Mouse (Mus musculus): ENCODE measurements around the gene Gpx2.
"Not testable (repeated sequence)": the region's sequence is repeated elsewhere in the genome, so short reads cannot be mapped to it uniquely, and the experiment has no call there.

The Gpx2 gene

DNA sequence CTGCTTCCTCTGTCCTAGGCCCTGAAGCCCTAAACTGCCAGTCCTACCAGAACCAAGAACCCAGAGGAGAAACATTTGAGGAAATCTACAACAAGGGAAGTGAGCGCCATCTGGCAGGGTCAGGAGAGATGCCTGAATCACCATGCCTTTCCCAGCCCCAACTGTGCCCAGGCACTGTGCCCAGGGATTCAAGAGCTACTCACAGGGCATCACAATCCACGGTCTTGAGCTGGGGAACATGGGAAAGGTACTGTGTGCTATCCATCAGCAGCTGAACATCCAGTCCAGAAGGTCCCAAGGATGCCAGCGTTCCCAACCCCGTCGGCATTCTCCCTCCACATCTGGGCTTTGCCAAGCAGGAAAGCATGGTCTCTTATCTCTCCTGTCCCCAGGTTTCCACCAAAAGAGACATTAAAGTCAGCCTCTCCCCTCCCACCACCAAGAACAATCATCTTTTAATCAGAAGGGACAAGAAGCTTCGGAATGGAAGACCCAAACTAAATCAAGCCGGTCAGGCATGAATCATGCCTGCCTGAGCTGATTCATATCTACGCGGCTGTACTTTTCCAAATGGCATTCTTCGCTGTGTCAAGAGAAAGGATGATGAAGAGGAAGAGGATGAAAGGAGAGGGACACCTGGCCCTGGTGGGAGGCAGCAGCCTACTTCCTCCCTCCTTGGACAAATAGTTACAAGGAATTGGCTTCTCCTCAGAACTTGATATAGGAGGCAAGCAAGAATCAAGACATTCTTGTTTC, 9.9 kb upstream of the Gpx2 start:
- DNase-seq (ENCODE audit: low spot score) = no peak

DNA sequence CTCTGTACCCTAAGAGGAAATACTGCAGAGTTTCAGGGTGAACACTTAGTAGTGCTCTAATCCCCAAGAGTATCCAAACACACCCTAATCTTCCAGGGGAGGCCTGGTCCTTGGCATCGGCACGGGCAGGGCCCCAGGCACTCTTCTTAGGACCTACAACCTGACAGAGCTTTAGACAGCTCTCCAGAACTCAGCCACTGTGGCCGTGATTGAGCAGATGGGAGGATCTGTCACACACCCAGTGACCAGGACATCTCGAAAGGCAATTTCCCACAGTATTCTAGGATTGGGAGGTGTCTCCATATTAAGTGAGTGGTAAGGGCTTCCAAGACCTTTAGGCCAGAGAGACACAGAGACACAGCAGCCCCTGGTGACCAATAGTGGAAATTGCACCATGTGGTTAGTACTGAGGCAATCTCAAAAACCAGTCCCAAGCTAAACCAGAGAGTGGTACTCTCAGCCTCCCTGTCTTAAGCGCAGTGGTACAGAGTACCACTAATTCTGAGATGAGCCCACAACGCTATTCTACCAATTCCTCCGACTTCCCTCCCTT, 8.4 kb upstream of the Gpx2 start:
- DNase-seq (ENCODE audit: low spot score) = peak; percentile 77

DNA sequence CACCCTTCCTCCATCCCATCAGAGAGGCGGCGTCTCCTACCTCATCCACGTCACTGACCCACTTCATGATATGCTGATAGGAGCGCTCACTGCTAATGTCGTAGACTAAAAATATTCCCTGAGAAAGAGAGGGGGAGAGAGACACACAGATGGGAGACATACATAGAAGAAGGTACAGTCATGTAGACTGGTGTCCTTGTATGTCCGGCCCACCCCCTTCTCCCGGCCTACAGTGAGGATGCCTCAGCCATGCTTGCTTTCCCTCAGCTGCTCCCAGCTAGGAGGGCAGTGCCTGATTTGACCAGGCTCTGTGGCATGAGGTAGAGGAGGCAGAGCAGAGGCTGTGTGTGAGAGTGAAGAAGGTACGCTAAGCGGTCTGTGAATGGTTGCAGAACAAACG, 7.7 kb upstream of the Gpx2 start:
- no peak for DNase-seq (ENCODE audit: low spot score)

DNA sequence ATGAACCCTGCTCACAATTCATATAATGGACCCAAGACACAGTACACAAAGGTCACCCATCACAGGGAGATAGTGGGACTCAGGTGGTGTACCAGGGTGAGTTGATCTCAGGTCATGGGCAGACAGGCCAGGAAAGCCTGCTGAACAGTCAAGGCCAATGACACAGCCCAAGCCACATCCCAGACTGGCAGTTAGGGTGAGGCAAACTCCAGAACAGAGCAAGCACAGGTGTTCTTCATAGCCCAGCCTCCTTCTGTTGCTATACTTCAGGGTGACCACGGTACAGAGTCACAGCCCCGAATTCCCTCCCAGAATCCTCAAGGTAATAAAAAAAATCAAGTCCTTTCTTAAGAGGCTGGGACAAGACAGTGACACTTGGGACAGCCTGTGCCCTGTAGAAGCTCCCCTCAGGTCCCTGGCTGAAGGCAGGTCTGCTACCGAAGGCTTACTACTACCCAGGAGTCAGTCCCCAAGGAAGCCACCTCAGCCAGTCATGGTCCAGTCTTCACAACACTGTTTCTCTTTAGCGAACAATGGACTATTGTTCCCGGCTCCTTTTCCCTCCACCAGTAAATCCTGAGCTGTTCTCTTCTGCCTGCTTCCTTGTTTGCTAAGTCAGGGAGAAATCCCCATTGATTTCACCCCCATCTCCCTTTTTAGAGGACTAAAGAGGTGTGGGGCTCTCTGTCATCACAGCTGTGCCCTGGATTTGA, 2.8 kb upstream of the Gpx2 start:
- DNase-seq (ENCODE audit: low spot score) = no peak

DNA sequence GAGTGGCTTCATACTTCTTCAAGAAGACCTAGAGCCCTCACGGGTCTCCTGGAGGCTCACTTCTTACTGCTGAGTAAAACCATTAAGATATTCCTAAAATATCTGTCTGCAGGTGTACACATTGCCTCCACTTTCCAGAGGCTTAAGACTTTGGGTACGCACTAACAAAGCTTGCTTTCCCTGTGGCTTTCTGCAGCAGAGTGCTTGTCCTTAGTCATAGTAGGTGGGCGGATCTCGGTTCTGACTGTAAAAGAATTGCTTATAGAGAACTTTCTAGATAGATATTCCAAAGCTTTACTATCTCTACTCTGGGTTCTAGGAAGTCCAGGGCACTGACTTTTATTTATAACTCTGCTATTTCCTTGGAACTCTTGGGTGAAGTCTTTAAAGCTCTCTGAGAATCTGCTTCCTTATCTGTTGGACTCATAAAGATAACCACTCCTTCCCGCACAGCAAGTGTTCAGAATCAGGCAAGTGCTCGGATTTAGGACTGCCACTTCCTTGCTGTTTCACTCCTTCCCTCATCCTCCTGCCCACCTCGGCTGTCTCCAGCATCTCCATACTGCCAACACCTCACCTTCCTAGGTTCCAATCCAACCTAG, 1.7 kb upstream of the Gpx2 start:
- DNase-seq (ENCODE audit: low spot score) = no peak

DNA sequence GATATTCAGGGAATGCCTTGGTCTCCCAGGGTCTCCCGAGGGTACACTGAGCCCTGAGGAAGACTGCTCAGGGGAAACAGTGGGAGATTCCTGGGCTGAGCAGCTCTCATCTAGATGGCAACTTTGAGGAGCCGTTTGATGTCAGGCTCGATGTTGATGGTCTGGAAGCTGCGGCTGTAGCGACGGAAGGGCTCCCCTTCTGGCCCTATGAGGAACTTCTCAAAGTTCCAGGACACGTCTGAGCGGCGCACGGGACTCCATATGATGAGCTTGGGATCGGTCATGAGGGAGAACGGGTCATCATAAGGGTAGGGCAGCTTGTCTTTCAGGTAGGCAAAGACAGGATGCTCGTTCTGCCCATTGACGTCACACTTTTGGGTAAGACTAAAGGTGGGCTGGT, 2.8 kb downstream of the Gpx2 start:
- DNase-seq (ENCODE audit: low spot score) = not testable (repeated sequence)

DNA sequence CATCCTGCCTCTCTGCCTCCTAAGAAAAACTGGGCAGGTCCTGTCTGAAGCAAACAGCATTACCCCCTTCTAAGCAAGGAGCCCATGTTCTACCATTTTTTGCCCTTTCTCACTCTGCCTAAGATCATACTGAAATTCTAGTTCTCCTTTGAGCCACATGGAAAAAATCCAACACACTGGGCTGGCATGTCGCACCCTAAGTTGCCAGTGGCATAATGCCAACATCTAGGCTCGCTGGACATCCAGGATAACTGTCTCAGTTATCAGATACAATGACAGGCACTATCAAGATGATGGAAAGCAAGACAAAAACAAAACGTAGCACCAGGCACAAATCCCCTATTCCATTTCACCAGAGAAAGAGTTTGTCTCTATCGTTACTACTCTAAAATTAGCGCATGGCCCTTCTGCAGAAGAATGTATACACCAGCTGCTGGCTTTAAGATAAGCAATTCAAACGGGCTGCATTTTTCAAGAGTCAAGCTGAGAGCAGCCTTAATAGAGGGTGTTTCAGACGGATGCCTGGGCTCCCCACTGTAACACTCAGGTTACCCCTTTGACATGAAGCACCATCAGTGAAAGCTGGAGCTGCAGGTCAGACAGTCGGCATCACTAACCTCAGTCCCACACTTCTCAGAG, 4.8 kb downstream of the Gpx2 start:
- DNase-seq (ENCODE audit: low spot score) = no peak

DNA sequence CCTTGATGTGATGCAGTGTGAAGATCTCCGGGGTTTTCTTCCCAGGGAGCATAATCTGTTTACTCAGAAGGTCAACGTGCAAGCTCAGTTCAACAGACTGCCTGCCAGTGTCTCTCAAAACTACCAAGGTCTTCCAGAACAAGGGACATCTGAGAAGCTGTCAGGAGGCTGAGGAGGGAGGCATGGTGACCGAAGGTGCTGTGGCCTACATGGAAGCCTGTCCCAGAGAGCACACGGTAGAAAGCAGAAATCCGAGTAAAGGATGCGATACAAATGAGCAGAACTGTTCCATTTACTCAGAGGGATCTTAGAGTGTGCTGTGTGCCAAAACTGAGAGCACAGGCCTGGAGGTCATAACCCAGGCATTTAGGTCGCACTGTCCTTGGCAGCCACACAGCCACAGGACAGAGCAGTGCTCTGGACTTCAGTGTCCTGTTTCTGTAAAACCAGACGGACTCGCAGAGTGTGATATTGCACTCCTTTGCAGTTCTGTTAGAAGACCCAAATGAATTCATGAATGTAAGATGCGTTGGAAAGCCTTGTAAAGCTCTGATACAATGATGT, 11.2 kb downstream of the Gpx2 start:
- DNase-seq (ENCODE audit: low spot score) = no peak

DNA sequence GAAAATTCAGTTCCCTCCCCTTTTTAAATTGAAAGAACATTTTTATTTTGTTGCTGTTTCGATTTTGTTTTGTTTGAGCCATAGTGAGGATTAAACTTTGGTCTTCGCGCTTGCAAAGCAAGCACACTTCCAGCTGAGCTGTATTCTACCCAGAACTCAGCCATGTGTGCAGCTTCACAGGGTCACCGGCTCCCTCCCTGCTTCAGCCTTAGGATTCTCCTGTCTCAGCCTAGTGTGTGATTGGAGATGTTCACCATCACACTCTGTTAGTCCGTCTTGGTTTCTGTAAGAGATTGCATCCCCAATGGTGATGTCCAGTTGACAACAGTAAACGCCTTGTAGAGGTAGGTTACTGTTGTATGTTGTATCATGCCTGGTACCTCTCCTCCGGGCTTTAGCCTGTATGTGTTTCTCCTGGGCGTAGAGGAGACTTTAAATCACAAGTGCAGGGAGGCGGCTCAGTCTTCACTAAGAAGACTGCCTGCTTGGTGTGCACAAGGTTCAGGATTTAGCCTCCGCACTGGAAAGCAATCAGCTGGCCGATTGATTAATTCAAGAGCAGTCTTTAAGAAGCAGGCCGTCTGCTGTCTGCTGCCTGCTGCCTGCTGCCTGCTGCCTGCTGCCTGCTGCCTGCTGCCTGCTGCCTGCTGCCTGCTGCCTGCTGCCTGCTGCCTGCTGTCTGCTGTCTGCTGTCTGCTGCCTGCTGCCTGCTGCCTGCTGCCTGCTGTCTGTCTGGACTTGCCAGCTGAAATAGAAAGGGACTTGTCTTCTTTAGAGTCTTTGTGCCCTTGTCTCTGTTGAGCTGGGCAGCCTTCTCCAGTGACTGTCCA, 14.5 kb downstream of the Gpx2 start:
- no peak for DNase-seq (ENCODE audit: low spot score)

DNA sequence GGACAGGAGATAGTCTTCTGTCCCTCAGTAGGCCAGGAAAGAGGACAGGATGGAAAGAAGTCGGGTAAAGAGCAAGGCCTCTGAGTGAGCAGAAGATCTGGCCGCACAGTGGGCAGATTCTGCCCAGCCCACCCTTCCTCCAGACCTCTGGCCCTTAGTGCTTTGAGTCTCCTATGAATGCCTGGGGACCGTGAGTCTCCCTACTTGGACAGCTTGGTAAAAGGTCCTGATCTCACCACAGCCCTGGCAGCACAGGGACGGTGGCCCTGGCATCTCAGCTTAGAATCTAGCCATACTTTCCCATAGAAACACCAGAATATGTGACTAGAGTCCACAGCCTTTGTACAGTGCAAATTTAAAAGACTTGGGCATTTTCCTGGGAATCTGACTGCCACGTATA, 15.4 kb downstream of the Gpx2 start:
- DNase-seq (ENCODE audit: low spot score) = no peak

DNA sequence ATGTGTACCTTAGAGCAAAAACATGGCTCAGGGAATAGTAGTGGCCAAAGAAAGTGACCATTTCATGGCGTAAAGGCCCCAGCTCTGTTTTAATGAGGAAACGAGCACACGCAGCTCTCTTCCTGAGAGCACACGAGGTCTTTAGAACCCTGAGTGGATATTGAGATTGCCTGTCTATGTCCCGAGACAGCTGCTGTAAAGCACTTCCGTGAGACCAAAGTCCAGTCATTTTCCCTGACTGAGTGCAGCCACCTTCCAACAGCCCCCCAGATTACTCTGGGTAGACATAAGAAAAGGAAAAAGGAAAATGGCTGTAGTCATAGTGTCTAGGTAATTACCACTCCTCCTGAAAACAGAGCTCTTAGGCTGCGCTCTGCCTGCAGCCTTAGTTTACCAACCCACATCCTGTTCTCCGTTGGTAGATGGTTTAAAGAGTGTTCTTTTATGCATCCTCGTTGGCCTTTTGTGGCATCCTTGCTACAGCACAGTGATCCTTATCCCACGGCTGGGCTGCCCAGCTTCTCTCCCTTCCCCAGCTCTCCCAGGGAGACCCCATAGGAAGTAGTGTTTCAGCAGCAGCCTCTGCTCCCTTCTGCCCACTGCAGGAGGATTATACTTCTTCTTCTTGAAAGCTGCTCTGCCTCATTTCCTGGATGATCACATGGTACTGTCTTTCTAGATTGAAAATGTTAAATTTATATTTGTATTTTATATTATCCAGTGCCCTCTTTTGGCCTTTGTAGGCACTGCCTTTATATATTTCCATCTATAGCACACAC, 16.9 kb downstream of the Gpx2 start:
- no peak for DNase-seq (ENCODE audit: low spot score)

DNA sequence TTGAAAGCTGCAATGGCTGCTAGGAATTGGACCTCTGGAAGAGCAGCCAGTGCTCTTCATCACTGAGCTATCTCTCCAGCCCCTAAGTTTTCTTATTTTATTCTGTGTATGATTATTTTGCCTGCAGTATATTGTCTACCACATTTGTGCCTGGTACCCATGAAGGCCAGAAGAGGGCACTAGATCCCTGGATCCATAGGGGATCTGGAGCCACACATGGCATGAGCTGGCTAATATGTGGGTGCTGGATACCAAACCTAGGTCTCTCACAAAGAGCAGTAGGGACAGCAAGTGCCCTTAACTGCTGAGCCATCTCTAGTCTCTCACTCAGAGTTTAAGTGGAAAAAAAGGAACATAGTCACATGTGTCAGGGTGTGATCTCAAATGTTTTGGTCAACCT, 17.5 kb downstream of the Gpx2 start:
- no peak for DNase-seq (ENCODE audit: low spot score)

DNA sequence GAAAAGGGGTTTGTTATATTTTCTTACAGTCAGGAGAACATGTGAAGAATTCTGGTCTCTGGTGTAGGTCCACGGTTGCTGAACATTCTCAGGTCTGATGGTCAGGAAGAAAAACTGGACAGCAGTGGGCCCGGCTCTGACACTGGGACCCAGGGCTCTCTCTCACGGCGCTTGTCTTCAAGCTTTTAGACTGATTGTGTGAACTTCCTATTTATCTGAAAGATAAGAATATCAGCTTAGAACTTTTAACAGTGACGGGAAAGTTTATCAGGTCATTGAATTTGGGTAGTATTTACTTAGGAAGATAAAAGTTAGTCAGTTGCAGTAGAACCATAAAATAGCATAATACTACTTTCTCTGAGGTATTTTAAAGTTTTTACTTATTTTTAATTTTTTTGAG, 18.5 kb downstream of the Gpx2 start:
- DNase-seq (ENCODE audit: low spot score) = no peak

DNA sequence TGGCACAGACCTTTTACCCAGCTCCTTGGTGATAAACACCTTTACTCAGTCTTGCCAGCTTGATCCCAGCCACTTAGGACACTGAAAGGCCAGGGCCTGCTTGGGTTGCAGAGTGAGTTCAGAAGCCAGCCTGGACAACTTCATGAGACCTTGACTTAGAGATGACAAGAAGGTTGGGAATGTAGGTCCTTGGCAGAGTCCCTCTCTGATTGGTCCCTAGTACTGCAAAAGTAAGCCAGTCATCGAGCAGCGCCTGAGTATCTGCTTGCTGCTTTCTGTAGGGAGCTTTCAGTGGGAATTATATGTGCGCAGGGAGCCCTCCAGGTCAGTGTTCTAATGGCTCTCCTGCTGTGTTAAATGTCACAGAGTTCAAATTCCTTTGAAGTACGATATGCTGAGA, 20.2 kb downstream of the Gpx2 start:
- DNase-seq (ENCODE audit: low spot score) = no peak

DNA sequence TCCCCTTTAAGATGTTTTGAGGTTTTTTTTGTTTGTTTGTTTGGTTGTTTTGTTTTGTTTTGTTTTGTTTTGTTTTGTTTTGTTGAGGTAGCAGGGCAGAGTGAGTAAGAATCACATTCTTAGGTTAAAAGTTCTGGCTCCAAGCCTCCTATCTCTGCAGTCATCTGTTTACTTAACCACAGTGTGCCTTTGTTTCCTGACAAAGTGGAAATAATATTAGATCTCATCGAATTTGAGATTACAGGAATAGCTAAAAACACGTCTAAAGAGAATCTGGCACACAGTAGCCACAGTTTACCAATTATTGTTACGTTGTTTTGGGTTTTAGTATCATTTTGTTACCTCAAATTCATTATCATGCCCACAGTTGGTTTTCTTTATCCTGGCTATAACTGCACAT, 20.7 kb downstream of the Gpx2 start:
- no peak for DNase-seq (ENCODE audit: low spot score)

DNA sequence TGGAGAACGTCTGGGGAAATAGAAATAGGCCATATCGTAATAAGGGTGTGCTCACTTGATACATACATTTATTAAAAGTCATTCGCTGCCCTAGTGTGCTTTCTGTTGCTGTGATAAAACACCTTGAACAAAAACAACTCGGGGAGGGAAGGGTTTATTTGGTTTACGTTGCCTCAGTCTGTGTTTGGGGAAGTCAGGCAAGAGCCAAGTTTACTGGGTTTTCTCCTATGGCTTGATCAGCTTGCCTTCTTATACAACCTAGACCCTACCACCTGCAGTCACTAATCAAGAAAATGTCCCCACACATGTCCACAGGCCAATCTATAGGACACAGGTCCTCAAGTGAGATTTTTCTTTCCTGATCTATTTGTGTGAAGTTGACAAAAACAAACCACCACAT, 23.8 kb downstream of the Gpx2 start:
- DNase-seq (ENCODE audit: low spot score) = no peak

DNA sequence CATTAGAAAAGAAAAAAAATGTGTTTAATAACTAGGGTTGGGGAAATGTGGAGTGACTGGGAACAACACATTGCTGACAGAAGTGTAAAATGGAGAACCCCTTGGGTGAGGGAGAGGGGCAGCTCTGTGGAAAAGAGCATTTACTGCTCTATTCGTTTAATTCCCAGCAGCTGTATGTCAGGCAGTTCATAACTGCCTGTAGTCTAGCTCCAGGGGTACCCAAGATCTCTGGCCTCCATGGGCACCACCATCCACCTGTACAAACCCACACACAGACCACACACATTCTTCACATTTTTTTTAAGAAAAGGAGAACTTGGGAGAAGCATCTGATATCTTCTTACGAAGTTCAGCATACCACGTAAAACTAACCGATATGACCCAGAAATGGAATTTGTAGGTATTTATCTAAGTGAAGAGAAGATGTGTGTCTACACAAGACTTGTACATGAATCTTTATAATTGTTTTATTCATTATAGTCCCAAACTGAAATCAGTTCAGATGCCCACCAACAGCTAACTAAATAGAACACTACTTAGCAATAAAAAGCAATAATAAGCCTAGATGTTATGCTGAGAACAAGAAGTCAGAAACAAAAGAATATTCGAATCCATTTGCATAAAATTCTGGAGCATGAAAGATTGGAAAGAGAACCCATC, 24.4 kb downstream of the Gpx2 start:
- no peak for DNase-seq (ENCODE audit: low spot score)

DNA sequence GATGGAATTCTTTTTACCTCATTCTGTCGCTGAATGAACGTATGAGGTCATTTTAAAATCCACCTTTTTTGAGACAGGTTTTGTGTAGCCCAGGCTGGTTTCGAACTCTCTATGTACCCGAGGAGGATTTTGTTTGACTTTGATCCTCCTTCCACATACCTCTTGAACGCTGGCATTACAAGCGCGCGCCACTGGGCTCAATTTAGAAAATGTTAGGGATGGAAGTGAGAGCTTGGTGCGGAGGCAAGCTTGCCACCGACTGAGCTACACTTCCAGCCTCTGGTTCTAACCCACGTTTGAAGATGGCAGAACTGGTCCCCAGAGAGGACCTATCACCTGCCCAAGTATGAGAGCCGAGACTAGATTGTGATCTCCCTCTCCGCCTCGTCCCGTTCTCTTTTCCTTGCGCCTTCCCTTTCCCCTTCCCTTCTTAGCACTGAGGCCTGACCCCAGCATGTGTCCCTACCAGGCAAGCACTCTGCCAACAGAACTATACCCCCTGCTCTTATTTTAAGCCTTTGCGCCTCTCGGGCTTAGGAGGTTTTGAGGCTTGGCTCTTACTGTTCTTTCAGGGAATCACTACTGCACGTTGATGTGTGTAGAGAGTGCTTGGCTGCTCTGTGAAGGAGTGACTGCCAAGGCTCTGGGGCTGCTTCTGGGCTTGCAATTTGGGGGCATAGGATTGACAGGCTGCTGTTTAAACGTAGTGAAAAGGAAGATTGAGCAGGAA, 29.3 kb downstream of the Gpx2 start:
- DNase-seq (ENCODE audit: low spot score) = no peak

DNA sequence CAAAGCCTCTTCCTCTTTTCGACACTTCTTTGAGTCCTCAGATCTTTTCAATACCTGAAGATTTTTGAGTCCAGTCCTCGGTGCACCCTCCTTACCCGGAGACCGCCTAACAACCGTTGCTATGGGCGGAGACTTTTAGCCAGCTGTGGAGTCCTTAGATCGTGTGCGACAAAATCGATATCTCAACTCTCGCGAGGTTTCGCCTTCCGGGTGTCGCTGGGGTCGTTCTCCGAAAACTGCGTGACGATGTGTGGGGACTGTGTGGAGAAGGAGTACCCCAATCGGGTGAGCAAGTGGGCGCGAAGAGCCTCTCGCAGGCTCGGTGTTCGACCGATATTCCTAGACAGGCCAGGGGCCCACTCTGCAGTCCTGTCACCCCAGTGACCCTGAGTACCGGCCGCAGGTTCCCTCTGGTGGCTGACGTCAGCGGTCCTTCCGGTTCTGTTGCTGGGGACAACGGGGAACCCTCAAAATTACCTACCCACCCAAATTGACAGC, 30.0 kb downstream of the Gpx2 start, which contains the start of the genes Churc1 and Fntb:
Churc1 (plus strand) TSS at position 185 of the 498 bp plus-strand sequence.
Fntb (plus strand) TSS at position 236 of the 498 bp plus-strand sequence.
- DNase-seq (ENCODE audit: low spot score) = peak; percentile 98
